Mouse (Mus musculus) ovary, postnatal 36 days (tissue): ENCODE results near the gene Rps27.
A peak's percentile ranks its signal among the peaks of the same experiment; 100 is the strongest.

Experiments used
- DNase-seq: peaks from one replicate; pipeline ENCODE4 v3.0.0; 2022; ENCODE audit warnings: low spot score, mixed read lengths

The Rps27 gene

GRCm38 (mm10) chr3:90231507-90232333 lies 18.3 kb upstream of the Rps27 start, which contains the start of gene Jtb:
Gene Jtb (plus strand): TSS chr3:90231597.
- peak; percentile 92 for DNase-seq

DNA sequence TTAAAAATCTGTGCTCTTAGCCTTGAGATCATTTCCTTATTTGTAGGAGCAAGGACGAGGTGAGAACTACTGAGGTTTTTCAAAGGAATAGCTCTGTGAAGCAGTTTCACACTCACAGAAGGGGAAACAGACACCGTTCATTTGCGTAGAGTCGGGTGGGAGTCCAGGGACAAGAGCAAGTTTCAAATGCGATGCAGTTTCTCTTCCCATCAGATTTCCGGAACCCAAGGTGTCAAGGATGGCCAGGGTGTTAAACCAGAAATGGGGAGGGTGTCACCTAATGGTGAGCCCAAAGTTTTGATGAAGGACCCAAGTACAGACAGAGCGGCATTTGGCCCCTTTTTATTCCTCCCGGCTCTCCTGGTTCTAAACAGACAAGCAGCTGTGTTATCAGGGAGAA lies 17.6 kb upstream of the Rps27 start:
- no peak for DNase-seq

GRCm38 (mm10) chr3:90224331-90224730 lies 10.9 kb upstream of the Rps27 start:
- no peak for DNase-seq

DNA sequence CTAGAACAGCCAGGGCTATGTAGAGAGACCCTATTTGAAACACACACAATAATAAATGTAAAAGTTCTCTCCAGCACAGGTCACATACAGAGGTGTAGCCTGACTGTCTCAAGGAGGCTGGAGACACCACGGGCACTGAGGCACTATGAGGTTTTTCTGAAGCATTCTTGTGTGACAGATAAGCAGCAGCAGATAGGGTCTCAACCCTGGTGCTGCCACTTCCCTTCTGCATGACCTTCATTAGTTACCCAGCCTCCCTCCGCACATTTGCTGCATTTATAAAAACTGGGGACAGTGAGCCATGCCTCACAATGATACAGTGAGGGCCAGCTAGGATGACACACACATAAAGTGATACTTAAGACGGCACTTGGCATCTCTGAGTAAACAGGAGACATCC lies 9.5 kb upstream of the Rps27 start:
- DNase-seq = no peak

- DNase-seq = no peak
Observed at GRCm38 (mm10) chr3:90222455-90222854, 9.0 kb upstream of the Rps27 start.

- DNase-seq = no peak
Observed at GRCm38 (mm10) chr3:90221123-90221522, 7.7 kb upstream of the Rps27 start.

DNA sequence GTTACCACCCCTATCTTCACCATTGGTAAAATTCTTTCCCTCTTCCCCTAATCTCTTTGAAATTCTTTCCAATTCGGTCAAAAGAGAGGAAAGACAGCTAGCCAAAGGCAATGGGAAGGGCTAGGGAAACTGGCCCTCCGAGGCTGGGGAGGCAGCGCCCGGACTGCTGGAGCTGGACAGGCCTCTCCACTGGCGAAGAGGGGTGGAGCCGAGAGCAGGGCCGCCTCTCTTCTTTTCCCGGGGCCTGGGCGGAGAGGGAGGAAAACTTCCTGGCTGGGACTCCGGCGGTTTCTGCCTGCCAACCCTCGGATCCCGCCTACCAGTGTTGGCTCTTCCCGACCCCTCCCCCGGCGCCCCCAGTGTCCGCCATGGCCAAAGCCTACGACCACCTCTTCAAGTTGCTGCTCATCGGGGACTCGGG lies 7.1 kb upstream of the Rps27 start:
- peak; percentile 83 for DNase-seq

DNA sequence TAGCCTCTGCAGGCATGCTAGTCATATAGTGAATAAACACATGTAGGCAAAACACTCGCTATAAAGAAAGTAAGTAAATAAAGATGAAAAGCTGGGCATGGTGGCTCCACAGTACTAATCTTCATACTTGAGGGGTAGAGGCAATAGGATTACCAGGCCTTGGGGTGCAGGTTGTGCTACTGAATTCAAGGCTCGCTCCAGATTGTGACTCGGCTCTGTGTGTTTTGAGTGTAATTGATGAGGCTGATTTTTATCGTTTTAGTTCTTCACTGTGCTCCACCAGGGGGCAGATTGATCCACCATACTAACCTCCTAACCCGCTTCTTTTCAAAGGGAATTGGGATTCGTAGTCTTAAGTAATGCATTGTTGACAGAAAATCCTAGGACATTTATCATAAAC lies 6.6 kb upstream of the Rps27 start:
- DNase-seq = no peak

GRCm38 (mm10) chr3:90215825-90216380 lies 2.5 kb upstream of the Rps27 start:
- no peak for DNase-seq

DNA sequence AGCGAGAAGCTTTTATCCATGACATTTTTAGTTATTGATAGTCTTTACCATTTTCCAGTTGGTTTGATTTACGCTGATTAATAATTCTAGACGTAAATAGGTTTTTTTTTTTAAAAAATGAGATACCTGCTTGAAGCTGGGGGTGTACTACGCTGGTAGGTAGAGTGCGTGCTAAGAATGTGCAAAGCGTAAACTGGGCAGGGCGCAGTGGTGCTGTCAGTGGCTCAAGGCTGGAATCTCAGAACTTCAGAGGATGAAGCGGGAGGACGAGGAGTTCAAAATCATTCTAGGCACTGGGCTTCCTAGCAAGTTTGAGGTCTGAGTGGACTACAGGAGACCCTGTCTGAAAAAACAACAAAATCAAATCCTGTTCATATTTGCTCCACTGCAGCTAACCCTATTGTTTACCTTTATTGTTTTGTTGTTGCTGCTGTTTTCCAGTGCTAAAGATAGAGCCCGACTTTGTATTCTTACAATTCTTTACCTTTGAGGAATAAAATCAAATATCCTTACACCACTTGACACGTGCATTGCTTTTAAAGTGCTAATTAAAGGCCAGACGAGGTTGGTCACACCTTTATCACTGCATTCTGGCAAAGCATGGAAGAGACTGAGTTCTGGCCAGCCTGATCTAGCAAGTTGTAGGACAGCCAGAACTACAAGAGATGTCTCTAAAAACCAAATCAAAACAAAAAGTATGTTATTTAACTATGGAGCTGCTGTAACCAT lies 669 bp upstream of the Rps27 start:
- DNase-seq = no peak

- DNase-seq = no peak
Observed at GRCm38 (mm10) chr3:90212723-90213122, 728 bp downstream of the Rps27 start.

DNA sequence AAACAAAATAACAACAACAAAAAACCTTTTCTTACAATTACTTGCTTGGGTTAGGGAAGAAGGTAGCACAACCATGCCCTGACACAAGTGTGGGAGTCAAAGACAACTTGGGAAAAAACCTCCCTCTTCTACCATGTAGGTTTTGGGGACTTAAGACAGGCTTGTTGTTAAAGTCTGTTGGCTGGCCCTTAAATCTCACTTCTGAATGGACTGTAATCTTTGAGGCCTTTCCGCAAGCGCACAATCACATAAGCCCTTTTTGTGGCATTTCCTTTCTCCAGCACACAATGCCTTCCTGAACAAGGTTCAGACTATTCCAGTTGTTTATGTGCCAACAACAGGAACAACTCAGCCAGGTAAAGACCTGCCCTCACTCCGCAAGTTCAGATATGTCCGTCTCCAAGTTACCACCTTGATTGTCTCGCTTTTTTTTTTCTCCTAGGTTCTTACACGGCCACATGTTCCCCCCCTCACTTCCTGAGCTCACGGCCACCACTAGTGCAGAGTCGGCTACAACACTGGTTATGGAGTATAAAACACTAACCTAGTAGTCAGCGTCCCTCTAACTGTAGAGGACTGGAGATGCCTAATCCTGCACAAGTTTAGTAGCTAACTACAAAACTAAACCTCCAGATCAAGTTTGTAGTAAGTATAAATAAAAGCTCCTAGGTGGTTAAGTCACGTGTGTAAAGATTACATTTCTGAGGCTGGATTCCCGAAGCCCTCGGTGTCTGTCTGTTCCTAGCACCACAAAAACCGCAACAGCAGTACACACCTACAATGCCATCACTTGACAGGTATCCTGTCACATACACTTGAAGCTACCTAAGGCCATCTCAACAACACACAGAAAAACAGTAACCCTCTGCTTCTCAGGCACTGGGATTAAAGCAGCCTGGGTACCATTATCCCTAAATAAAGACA lies 1.7 kb downstream of the Rps27 start:
- no peak for DNase-seq

GRCm38 (mm10) chr3:90209908-90210566 lies 3.4 kb downstream of the Rps27 start:
- DNase-seq = no peak

DNA sequence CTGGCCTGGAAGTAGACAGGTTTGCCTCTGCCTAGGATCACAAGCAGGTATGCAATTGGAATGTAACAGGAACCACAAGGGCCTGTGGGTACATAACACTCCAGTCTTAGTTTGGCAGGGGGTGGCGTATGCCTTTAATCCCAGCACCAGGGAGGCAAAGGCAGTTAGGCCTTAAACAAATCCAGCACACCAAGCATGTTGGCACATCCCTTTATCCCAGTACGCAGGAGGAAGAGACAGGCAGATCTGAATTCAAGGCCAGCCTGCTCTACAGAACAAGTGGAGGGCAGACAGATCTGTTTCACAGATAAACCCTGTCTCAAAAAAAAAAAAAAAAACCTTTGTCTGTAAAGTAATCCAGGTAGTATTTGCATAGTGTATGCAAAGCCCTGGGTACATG lies 4.8 kb downstream of the Rps27 start:
- no peak for DNase-seq

DNA sequence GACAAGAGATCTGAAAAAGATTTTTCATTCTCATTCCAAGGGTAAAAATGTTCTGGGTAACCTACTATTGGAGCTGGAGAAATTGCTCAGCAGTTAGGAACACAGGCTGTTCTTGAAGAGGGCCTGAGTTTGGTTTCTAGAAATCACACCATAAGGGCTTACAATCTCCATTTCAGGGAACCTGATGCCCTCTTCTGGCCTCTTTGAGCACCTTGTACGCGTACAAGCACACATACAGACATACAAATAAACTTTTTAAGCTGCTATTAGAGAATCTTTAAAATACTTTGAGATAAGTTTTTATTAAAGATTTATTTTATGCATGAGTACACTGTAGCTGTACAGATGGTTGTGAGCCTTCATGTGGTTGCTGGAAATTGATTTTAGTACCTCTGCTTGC lies 8.9 kb downstream of the Rps27 start:
- no peak for DNase-seq

DNA sequence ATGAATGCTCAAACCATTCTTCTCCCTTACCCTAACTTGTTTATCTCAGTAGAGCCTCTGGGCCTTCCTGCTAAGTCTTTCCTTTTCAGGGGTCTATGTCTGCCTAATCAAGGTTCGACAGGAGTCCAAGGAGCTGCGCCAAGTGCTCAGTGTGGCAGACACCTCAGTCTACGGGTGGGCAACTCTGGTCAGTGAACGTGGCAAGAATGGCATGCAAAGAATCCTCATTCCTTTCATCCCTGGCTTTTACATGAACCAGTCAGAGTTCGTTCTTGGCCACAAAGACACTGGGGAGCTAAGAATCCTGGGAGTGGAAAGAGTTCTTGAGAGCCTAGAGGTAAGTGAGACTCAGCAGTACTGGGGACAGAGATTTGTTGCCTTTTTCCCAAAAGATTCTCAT lies 9.8 kb downstream of the Rps27 start:
- no peak for DNase-seq

GRCm38 (mm10) chr3:90202884-90203283 lies 10.6 kb downstream of the Rps27 start:
- no peak for DNase-seq

GRCm38 (mm10) chr3:90197548-90197947 lies 15.9 kb downstream of the Rps27 start:
- no peak for DNase-seq

DNA sequence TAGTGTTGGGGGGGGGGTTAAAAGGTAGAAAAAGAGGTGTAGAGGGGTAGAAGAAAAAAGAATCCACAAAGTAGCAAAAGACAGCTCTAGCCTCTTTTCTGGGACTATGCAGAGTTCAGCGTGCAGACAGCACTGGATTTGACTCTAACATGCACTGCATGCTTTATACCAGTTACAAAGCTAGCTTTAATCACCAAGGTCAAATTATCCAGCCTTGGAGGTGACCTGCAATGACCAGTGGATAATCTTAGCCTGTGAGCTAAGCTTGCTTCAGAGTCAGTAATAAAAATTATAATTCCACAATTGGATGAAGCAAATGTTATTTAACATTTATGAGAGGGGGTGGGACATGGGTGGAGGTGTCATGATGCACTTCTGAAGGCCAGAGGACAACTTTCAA lies 17.8 kb downstream of the Rps27 start:
- no peak for DNase-seq

DNA sequence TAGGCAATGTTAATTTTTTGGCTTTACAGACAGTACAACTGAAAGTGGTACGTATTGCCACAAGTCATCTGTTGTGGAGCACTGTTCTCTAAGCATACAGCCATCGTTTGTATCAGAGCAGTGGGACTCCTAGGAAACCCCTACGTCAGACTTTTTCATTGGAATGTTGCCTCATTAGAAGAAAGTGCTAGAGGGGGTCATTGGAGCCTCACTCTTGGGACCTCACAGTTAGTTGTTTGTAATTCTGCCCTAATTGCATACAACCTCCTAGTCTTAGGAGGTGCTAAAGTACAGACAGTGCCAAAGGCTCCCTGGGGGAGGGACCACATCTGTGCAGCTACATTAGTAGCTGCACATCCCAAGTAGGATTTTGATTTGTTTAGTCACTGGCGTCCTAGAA lies 18.7 kb downstream of the Rps27 start:
- no peak for DNase-seq

DNA sequence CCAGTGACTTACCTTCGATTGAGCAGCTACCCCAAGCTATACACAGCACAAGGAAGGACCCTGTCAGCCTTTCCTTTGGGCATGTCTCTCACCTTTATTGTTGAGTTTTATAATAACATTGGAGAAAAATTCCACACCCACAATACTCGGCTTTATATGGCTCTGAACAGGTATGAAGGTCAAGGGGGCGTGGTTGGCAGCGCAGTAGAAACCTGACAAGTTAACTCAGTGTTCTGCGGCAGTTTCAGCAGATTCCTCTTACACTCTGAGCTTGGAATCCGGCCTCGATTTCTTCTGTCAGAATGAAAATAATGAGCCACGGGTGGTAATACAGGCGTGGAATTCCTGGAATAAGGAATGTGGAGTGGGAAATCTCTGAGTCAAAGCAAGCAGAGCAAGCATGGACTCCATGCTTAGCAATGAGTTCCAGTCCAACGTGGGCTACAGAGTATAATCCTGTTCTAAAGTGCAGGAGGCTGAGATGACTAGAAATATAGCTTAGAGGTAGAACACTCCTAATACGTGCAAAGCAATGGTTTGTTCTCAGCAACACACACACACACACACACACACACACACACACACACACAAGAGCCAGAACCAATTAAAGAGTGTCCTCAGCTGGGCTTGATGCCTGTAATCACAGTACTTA lies 22.5 kb downstream of the Rps27 start:
- DNase-seq = no peak
